Mouse (Mus musculus): Measurements from ENCODE around the gene Surf4.

- TF ChIP-seq POLR2A (IDR thresholded peaks at IDR 0.05; ENCODE audit: low read depth, low read length), result no peak
- TF ChIP-seq CTCF (IDR thresholded peaks at IDR 0.05; ENCODE audit: extremely low read depth, insufficient read length, insufficient replicate concordance, low read depth, low read length), result no peak
These were observed 27.8 kb downstream of the Surf4 start for GRCm38 (mm10) chr2:26905936-26906335.
